25 mouse cellular contexts compared by ENCODE assay signal in genomic region chr2:129217612-129218185, GRCm38 (mm10). TPM values are rescaled to one million over a fixed set of nuclear protein-coding genes. Genes with fewer than 3 reads are reported as not detected.
DNase-seq lines count a peak whose midpoint lies in the region; ATAC-seq and TF ChIP-seq lines count a peak whose summit lies in the region.
"Had no signal": no experiment of that assay in that cellular context is flagged by ENCODE, and none has a peak within 500 bp of the region (broad histone marks: within the 10 kb centered on the region; RNA-seq: fewer than 3 reads in every experiment).

No protein-coding gene starts in this region.

- ATAC-seq in kidney, embryonic 15.5 days (replicated peaks; ENCODE audit: low FRiP score) = no peak
- ATAC-seq in kidney, embryonic 16.5 days (ENCODE audit: low FRiP score, low TSS enrichment) = no peak
- ATAC-seq in midbrain, embryonic 11.5 days (ENCODE audit: low FRiP score) = no peak
- ATAC-seq in midbrain, embryonic 15.5 days (replicated peaks) = no peak
- peak; percentile 51 for ATAC-seq in intestine, embryonic 16.5 days
- ATAC-seq: CD4-positive, CD25-positive, alpha-beta regulatory T cell, adult 4 months had no signal

- H3K27ac ChIP-seq in kidney, embryonic 15.5 days = peak overlapping the region; percentile 45; the same call in 1 of the 2 replicates
- no peak overlapping the region for H3K27ac ChIP-seq in kidney, embryonic 16.5 days (ENCODE audit: low read length)
- no peak overlapping the region for H3K27ac ChIP-seq in midbrain, embryonic 11.5 days (ENCODE audit: low read depth, low read length)
- no peak overlapping the region for H3K27ac ChIP-seq in midbrain, embryonic 15.5 days
- 0 out of 2 replicates have a peak overlapping the region, but pooled peaks have one; percentile 35 for H3K27ac ChIP-seq in intestine, embryonic 16.5 days (ENCODE audit: low read length)
- H3K27ac ChIP-seq in cerebellum, adult 2 months (ENCODE audit: insufficient read depth, low read length) = no peak overlapping the region
- H3K27ac ChIP-seq: embryonic facial prominence, embryonic 10.5 days; forebrain, embryonic 10.5 days; heart, adult 2 months; heart, embryonic 13.5 days; hindbrain, embryonic 12.5 days; midbrain, embryonic 12.5 days; stomach, embryonic 15.5 days had no signal

- no peaks in the 10 kb centered on the region for H3K9me3 ChIP-seq in kidney, embryonic 15.5 days (replicated peaks)
- H3K9me3 ChIP-seq in kidney, embryonic 16.5 days (ENCODE audit: low read length) = no peaks in the 10 kb centered on the region
- no peaks in the 10 kb centered on the region for H3K9me3 ChIP-seq in midbrain, embryonic 11.5 days (ENCODE audit: control insufficient read depth, low read length)
- H3K9me3 ChIP-seq in midbrain, embryonic 15.5 days = no peaks in the 10 kb centered on the region
- no peaks in the 10 kb centered on the region for H3K9me3 ChIP-seq in intestine, embryonic 16.5 days (ENCODE audit: control insufficient read depth, low read length)
- H3K9me3 ChIP-seq: embryonic facial prominence, embryonic 10.5 days; forebrain, embryonic 10.5 days; heart, embryonic 13.5 days; hindbrain, embryonic 12.5 days; midbrain, embryonic 12.5 days; stomach, embryonic 15.5 days had no signal

- no peak for TF ChIP-seq CTCF in cerebellum, adult 2 months (IDR thresholded peaks at IDR 0.05; ENCODE audit: borderline replicate concordance, insufficient read depth, low read depth, low read length)

- H3K4me1 ChIP-seq in kidney, embryonic 15.5 days = peaks cover 14% of the 10 kb centered on the region
- H3K4me1 ChIP-seq in kidney, embryonic 16.5 days (ENCODE audit: insufficient read depth, low read length) = no peaks in the 10 kb centered on the region
- no peaks in the 10 kb centered on the region for H3K4me1 ChIP-seq in midbrain, embryonic 11.5 days (ENCODE audit: control insufficient read depth, insufficient read depth, low read length)
- H3K4me1 ChIP-seq in midbrain, embryonic 15.5 days = no peaks in the 10 kb centered on the region
- H3K4me1 ChIP-seq in intestine, embryonic 16.5 days (ENCODE audit: control insufficient read depth, insufficient read depth, low read length) = peaks cover 9% of the 10 kb centered on the region; the same call in 1 of the 2 replicates
- no peaks in the 10 kb centered on the region for H3K4me1 ChIP-seq in cerebellum, adult 2 months (ENCODE audit: control insufficient read depth, insufficient read depth, low read length)
- H3K4me1 ChIP-seq: embryonic facial prominence, embryonic 10.5 days; forebrain, embryonic 10.5 days; hindbrain, embryonic 12.5 days; midbrain, embryonic 12.5 days; stomach, embryonic 15.5 days had no signal

- H3K27me3 ChIP-seq in kidney, embryonic 15.5 days = no peaks in the 10 kb centered on the region
- no peaks in the 10 kb centered on the region for H3K27me3 ChIP-seq in kidney, embryonic 16.5 days (ENCODE audit: insufficient read depth, low read length)
- no peaks in the 10 kb centered on the region for H3K27me3 ChIP-seq in midbrain, embryonic 11.5 days (ENCODE audit: control insufficient read depth, insufficient read depth, low read length)
- H3K27me3 ChIP-seq in midbrain, embryonic 15.5 days (replicated peaks) = no peaks in the 10 kb centered on the region
- no peaks in the 10 kb centered on the region for H3K27me3 ChIP-seq in intestine, embryonic 16.5 days (replicated peaks; ENCODE audit: control insufficient read depth, insufficient read depth, low read length)
- no peaks in the 10 kb centered on the region for H3K27me3 ChIP-seq in cerebellum, adult 2 months (ENCODE audit: control insufficient read depth, insufficient read depth, low read length)
- H3K27me3 ChIP-seq: heart, embryonic 13.5 days; hindbrain, embryonic 12.5 days; midbrain, embryonic 12.5 days; stomach, embryonic 15.5 days had no signal

- no peak overlapping the region for H3K4me3 ChIP-seq in kidney, embryonic 15.5 days (replicated peaks)
- H3K4me3 ChIP-seq in kidney, embryonic 16.5 days (ENCODE audit: low read length) = no peak overlapping the region
- no peak overlapping the region for H3K4me3 ChIP-seq in midbrain, embryonic 11.5 days (ENCODE audit: low read depth, low read length)
- H3K4me3 ChIP-seq in midbrain, embryonic 15.5 days = no peak overlapping the region
- H3K4me3 ChIP-seq in intestine, embryonic 16.5 days (ENCODE audit: low read length) = no peak overlapping the region
- no peak overlapping the region for H3K4me3 ChIP-seq in cerebellum, adult 2 months (replicated peaks; ENCODE audit: insufficient read depth, low read depth, low read length)
- H3K4me3 ChIP-seq: embryonic facial prominence, embryonic 10.5 days; forebrain, embryonic 10.5 days; heart, adult 2 months; heart, embryonic 13.5 days; hindbrain, embryonic 12.5 days; midbrain, embryonic 12.5 days; stomach, embryonic 15.5 days had no signal

- peak; percentile 59 for DNase-seq in midbrain, embryonic 11.5 days (ENCODE audit: low spot score, missing footprints)
- no peak for DNase-seq in cerebellum, adult 2 months
- DNase-seq in urinary bladder, postnatal 36 days (ENCODE audit: low spot score in 2 of 2) = no peak
- DNase-seq: adrenal gland, postnatal 14 days; cerebellum, adult 9-11 months; forebrain, postnatal 0 days; gastrocnemius, postnatal 25 days; heart, adult 2 months; heart, postnatal 14 days; kidney, adult 8-10 months; kidney, postnatal 36 days; lung, adult 2 months; lung, postnatal 14 days; thymus, postnatal 36 days had no signal

- 29% methylated on average over 9 of the region's 9 CpGs for WGBS in kidney, embryonic 15.5 days
- 29% methylated on average over 9 of the region's 9 CpGs for WGBS in kidney, embryonic 16.5 days
- 73% methylated on average over 9 of the region's 9 CpGs for WGBS in midbrain, embryonic 11.5 days
- WGBS in midbrain, embryonic 15.5 days = 74% methylated on average over 9 of the region's 9 CpGs
- WGBS in intestine, embryonic 16.5 days = 30% methylated on average over 9 of the region's 9 CpGs
- 77% methylated on average over 9 of the region's 9 CpGs for WGBS in cerebellum, adult 2 months

- no peak for TF ChIP-seq POLR2A in cerebellum, adult 2 months (IDR thresholded peaks at IDR 0.05; ENCODE audit: borderline replicate concordance, insufficient read depth, low read length)

- H3K9ac ChIP-seq in kidney, embryonic 15.5 days = no peak overlapping the region
- no peak overlapping the region for H3K9ac ChIP-seq in kidney, embryonic 16.5 days (replicated peaks; ENCODE audit: low read length)
- no peak overlapping the region for H3K9ac ChIP-seq in midbrain, embryonic 11.5 days (ENCODE audit: low read length)
- H3K9ac ChIP-seq in midbrain, embryonic 15.5 days = no peak overlapping the region
- no peak overlapping the region for H3K9ac ChIP-seq in intestine, embryonic 16.5 days (ENCODE audit: low read depth, low read length)
- H3K9ac ChIP-seq: forebrain, postnatal 0 days; heart, embryonic 13.5 days; hindbrain, embryonic 12.5 days; midbrain, embryonic 12.5 days; stomach, embryonic 15.5 days had no signal

- H3K4me2 ChIP-seq in kidney, embryonic 15.5 days = no peak overlapping the region
- no peak overlapping the region for H3K4me2 ChIP-seq in kidney, embryonic 16.5 days (replicated peaks; ENCODE audit: low read depth, low read length)
- no peak overlapping the region for H3K4me2 ChIP-seq in midbrain, embryonic 11.5 days
- no peak overlapping the region for H3K4me2 ChIP-seq in midbrain, embryonic 15.5 days
- H3K4me2 ChIP-seq in intestine, embryonic 16.5 days (ENCODE audit: low read depth, low read length) = no peak overlapping the region
- H3K4me2 ChIP-seq: heart, embryonic 13.5 days; hindbrain, embryonic 12.5 days; midbrain, embryonic 12.5 days; stomach, embryonic 15.5 days had no signal

- H3K36me3 ChIP-seq in kidney, embryonic 15.5 days = peaks cover 4% of the 10 kb centered on the region; the same call in 1 of the 2 replicates
- no peaks in the 10 kb centered on the region for H3K36me3 ChIP-seq in kidney, embryonic 16.5 days (ENCODE audit: insufficient read depth, low read length)
- no peaks in the 10 kb centered on the region for H3K36me3 ChIP-seq in midbrain, embryonic 11.5 days (ENCODE audit: control insufficient read depth, insufficient read depth, low read length)
- no peaks in the 10 kb centered on the region for H3K36me3 ChIP-seq in midbrain, embryonic 15.5 days (replicated peaks)
- H3K36me3 ChIP-seq in intestine, embryonic 16.5 days (ENCODE audit: control insufficient read depth, insufficient read depth, low read length) = no peaks in the 10 kb centered on the region
- H3K36me3 ChIP-seq: hindbrain, embryonic 12.5 days; stomach, embryonic 15.5 days had no signal

RNA-seq across cellular contexts. Expression of gene Slc20a1, which starts 19.1 kb away (rescaled TPM):
- polyA plus RNA-seq in kidney, embryonic 15.5 days (2015; fragmentation: Nextera tagmentation; extraction: Ambion mirVana) = 28.1 and 30.2 TPM in 2 replicates
- polyA plus RNA-seq in kidney, embryonic 16.5 days (2015; fragmentation: Nextera tagmentation; extraction: Ambion mirVana) = 28.3 and 31.3 TPM in 2 replicates
- 53.3 and 62.5 TPM in 2 replicates for polyA plus RNA-seq in midbrain, embryonic 11.5 days (2014; fragmentation: Nextera tagmentation; extraction: Ambion mirVana)
- polyA plus RNA-seq in midbrain, embryonic 15.5 days (2015; fragmentation: Nextera tagmentation; extraction: Ambion mirVana) = 57.4 and 60.4 TPM in 2 replicates
- polyA plus RNA-seq in intestine, embryonic 16.5 days (2015; fragmentation: Nextera tagmentation; extraction: Ambion mirVana) = 28.8 and 30.4 TPM in 2 replicates
- polyA plus RNA-seq in cerebellum, adult 2 months (2012; rRNA removed) = 157 and 159 TPM in 2 replicates

Comparison
In these comparisons a context has a peak if more than half of its experiments do, and no peak if none do; other contexts are left out.
1. H3K27ac ChIP-seq: peak in kidney, embryonic 15.5 days (single experiment) and intestine, embryonic 16.5 days (single experiment); none in kidney, embryonic 16.5 days (single experiment), midbrain, embryonic 11.5 days (single experiment), midbrain, embryonic 15.5 days (single experiment) and cerebellum, adult 2 months (single experiment).